Mouse (Mus musculus) liver, embryonic 13.5 days (tissue): ENCODE data around the gene Olfr624. TPM values are rescaled to one million over a fixed set of nuclear protein-coding genes. Genes with fewer than 3 reads are reported as not detected.
"Not testable (repeated sequence)": the region's sequence is repeated elsewhere in the genome, so short reads cannot be mapped to it uniquely, and the experiment has no call there.

Source experiments
- ATAC-seq: fragments of 200-750 bp; cut with Nextera tagmentation; 2 replicates; pipeline ENCODE4 v1.8.0; 2017; ENCODE audit warnings: low read depth, mild to moderate bottlenecking, moderate number of reproducible peaks, moderate library complexity
- DNase-seq: peaks from one replicate; pipeline ENCODE4 v3.0.0; 2022
- H3K27ac ChIP-seq: fragments of 300-500 bp; sonication (generic); 2 replicates; pipeline ENCODE4 v1.5.1; 2015; ENCODE audit warnings: moderate library complexity, mild to moderate bottlenecking, inconsistent platforms
- H3K27me3 ChIP-seq: fragments of 300-500 bp; sonication (generic); 2 replicates; pipeline ENCODE4 v1.6.1; 2015; ENCODE audit warnings: mild to moderate bottlenecking, inconsistent platforms
- H3K36me3 ChIP-seq: fragments of 300-500 bp; sonication (generic); 2 replicates; pipeline ENCODE4 v1.6.1; 2015; ENCODE audit warnings: mild to moderate bottlenecking, inconsistent platforms
- H3K4me1 ChIP-seq: fragments of 300-500 bp; sonication (generic); replicated peaks from 2 replicates; pipeline ENCODE4 v1.6.1; 2015; ENCODE audit warnings: inconsistent platforms
- H3K4me2 ChIP-seq: fragments of 300-500 bp; sonication (generic); 2 replicates; pipeline ENCODE4 v1.6.1; 2015; ENCODE audit warnings: inconsistent platforms, mild to moderate bottlenecking, moderate library complexity
- H3K4me3 ChIP-seq: fragments of 300-500 bp; sonication (generic); replicated peaks from 2 replicates; pipeline ENCODE4 v1.5.1; 2015; ENCODE audit warnings: mild to moderate bottlenecking, inconsistent platforms
- H3K9ac ChIP-seq: fragments of 300-500 bp; sonication (generic); 2 replicates; pipeline ENCODE4 v1.6.1; 2015; ENCODE audit warnings: mild to moderate bottlenecking, inconsistent platforms
- H3K9me3 ChIP-seq: fragments of 300-500 bp; sonication (generic); replicated peaks from 2 replicates; pipeline ENCODE4 v1.6.1; 2016; ENCODE audit warnings: inconsistent platforms
- WGBS: fragments of 180-500 bp; shearing (Covaris S2); methylation state at CpG from one replicate; pipeline ENCODE4 v1.1.7; 2015; ENCODE audit not compliant: insufficient replicate concordance; 5-methylcytosine and 5-hydroxymethylcytosine counted together
- polyA plus RNA-seq: library from polyadenylated mRNA; unstranded; fragments of >200 nt; fragmentation: Nextera tagmentation; extraction: Ambion mirVana; gene quantifications from 2 replicates; pipeline ENCODE4 v1.2.1, GENCODE M21; 2015

The Olfr624 gene
- 0.02 TPM in 1 of 2 replicates, not detected in the other for polyA plus RNA-seq

- H3K4me1 ChIP-seq, result no peaks in the 10 kb centered on the region
- no peaks in the 10 kb centered on the region for H3K27me3 ChIP-seq
- H3K4me3 ChIP-seq, result no peak within 1 kb of the TSS
- ATAC-seq, result no peak
- no peak within 1 kb of the TSS for H3K27ac ChIP-seq
- no peak within 1 kb of the TSS for H3K9ac ChIP-seq
- H3K4me2 ChIP-seq, result no peak within 1 kb of the TSS
- 77% methylated on average over 2 of the region's 2 CpGs for WGBS
- H3K36me3 ChIP-seq, result no peaks in the 10 kb centered on the region
- H3K9me3 ChIP-seq, result no peaks in the 10 kb centered on the region
- no peak for DNase-seq
Observed at GRCm38 (mm10) chr7:103671091-103671490, at the start of gene Olfr624. Gene Olfr624, minus strand, starts transcription at chr7:103671191.

GRCm38 (mm10) chr7:103716398-103716797 is 45.4 kb upstream of the Olfr624 start:
- 82% methylated on average over 1 of the region's 1 CpGs for WGBS
- not testable (repeated sequence) for H3K27ac ChIP-seq, H3K4me1 ChIP-seq, H3K27me3 ChIP-seq, H3K4me3 ChIP-seq, H3K9ac ChIP-seq, H3K9me3 ChIP-seq, H3K36me3 ChIP-seq, DNase-seq, ATAC-seq, H3K4me2 ChIP-seq

- no peak for ATAC-seq
Observed at GRCm38 (mm10) chr7:103714371-103714770, 43.4 kb upstream of the Olfr624 start, which contains the start of gene Olfr243. Gene Olfr243, plus strand, starts transcription at chr7:103714671.

GRCm38 (mm10) chr7:103712024-103712423 is 41.0 kb upstream of the Olfr624 start:
- DNase-seq, result no peak

More at GRCm38 (mm10) chr7:103714371-103714770, 43.4 kb upstream of the Olfr624 start, which contains the start of gene Olfr243:
- no peak within 1 kb of the TSS for H3K4me3 ChIP-seq
- no peaks in the 10 kb centered on the region for H3K4me1 ChIP-seq
- no peaks in the 10 kb centered on the region for H3K27me3 ChIP-seq
- H3K4me2 ChIP-seq, result no peak within 1 kb of the TSS
- no peaks in the 10 kb centered on the region for H3K36me3 ChIP-seq
- no peak within 1 kb of the TSS for H3K9ac ChIP-seq
- H3K9me3 ChIP-seq, result no peaks in the 10 kb centered on the region
- no peak for DNase-seq
- no peak within 1 kb of the TSS for H3K27ac ChIP-seq

GRCm38 (mm10) chr7:103699469-103699868 is 28.5 kb upstream of the Olfr624 start:
- ATAC-seq (no peak), DNase-seq (no peak)
- Histone ChIP-seq H3K9me3 (no peaks in the 10 kb centered on the region), H3K9ac (no peak overlapping the region), H3K27ac (no peak overlapping the region), H3K27me3 (no peaks in the 10 kb centered on the region), H3K4me1 (no peaks in the 10 kb centered on the region), H3K4me2 (no peak overlapping the region), H3K4me3 (no peak overlapping the region), H3K36me3 (no peaks in the 10 kb centered on the region)
- WGBS, result 78% methylated on average over 4 of the region's 4 CpGs

More at GRCm38 (mm10) chr7:103712024-103712423, 41.0 kb upstream of the Olfr624 start:
- Histone ChIP-seq H3K4me3 (no peak overlapping the region), H3K9ac (no peak overlapping the region), H3K27ac (no peak overlapping the region), H3K27me3 (no peaks in the 10 kb centered on the region), H3K36me3 (no peaks in the 10 kb centered on the region), H3K9me3 (no peaks in the 10 kb centered on the region), H3K4me1 (no peaks in the 10 kb centered on the region), H3K4me2 (no peak overlapping the region)
- WGBS, result 22% methylated on average over 2 of the region's 2 CpGs
- ATAC-seq, result peak; percentile 54; the same call in 1 of the 2 replicates

- no peak within 1 kb of the TSS for H3K4me3 ChIP-seq
- ATAC-seq (no peak), DNase-seq (no peak)
- no peaks in the 10 kb centered on the region for H3K4me1 ChIP-seq
- H3K4me2 ChIP-seq, result no peak within 1 kb of the TSS
- no peaks in the 10 kb centered on the region for H3K9me3 ChIP-seq
- H3K36me3 ChIP-seq, result no peaks in the 10 kb centered on the region
- no peak within 1 kb of the TSS for H3K27ac ChIP-seq
- no peaks in the 10 kb centered on the region for H3K27me3 ChIP-seq
- no peak within 1 kb of the TSS for H3K9ac ChIP-seq
Observed at GRCm38 (mm10) chr7:103682420-103682819, 11.4 kb upstream of the Olfr624 start, which contains the start of gene Olfr625-ps1. Gene Olfr625-ps1, plus strand, starts transcription at chr7:103682720.

- DNase-seq (no peak), ATAC-seq (no peak)
- Histone ChIP-seq H3K27ac (no peak within 1 kb of the TSS), H3K27me3 (no peaks in the 10 kb centered on the region), H3K36me3 (no peaks in the 10 kb centered on the region), H3K4me3 (no peak within 1 kb of the TSS), H3K4me1 (no peaks in the 10 kb centered on the region), H3K9ac (no peak within 1 kb of the TSS), H3K9me3 (no peaks in the 10 kb centered on the region), H3K4me2 (no peak within 1 kb of the TSS)
Observed at GRCm38 (mm10) chr7:103663598-103663997, 7.4 kb downstream of the Olfr624 start, which contains the start of gene Olfr623. Gene Olfr623, minus strand, starts transcription at chr7:103663698.

- H3K9me3 ChIP-seq, result no peaks in the 10 kb centered on the region
- no peak overlapping the region for H3K4me3 ChIP-seq
- 68% methylated on average over 4 of the region's 4 CpGs for WGBS
- H3K4me2 ChIP-seq, result no peak overlapping the region
- ATAC-seq, result no peak
- H3K4me1 ChIP-seq, result no peaks in the 10 kb centered on the region
- DNase-seq, result no peak
- no peaks in the 10 kb centered on the region for H3K27me3 ChIP-seq
- H3K36me3 ChIP-seq, result no peaks in the 10 kb centered on the region
- H3K27ac ChIP-seq, result no peak overlapping the region
- no peak overlapping the region for H3K9ac ChIP-seq
Observed at GRCm38 (mm10) chr7:103644070-103644469, 26.9 kb downstream of the Olfr624 start.

- DNase-seq (no peak), ATAC-seq (no peak)
- Histone ChIP-seq H3K4me3 (no peak within 1 kb of the TSS), H3K27ac (no peak within 1 kb of the TSS), H3K36me3 (no peaks in the 10 kb centered on the region), H3K4me1 (no peaks in the 10 kb centered on the region), H3K27me3 (no peaks in the 10 kb centered on the region), H3K4me2 (no peak within 1 kb of the TSS), H3K9me3 (no peaks in the 10 kb centered on the region), H3K9ac (no peak within 1 kb of the TSS)
- WGBS, result 42% methylated on average over 1 of the region's 1 CpGs
Observed at GRCm38 (mm10) chr7:103642602-103643001, 28.4 kb downstream of the Olfr624 start, which contains the start of gene Olfr622. Gene Olfr622, minus strand, starts transcription at chr7:103642702.

- ATAC-seq (peak; percentile 39; the same call in 1 of the 2 replicates), DNase-seq (no peak)
- H3K36me3 ChIP-seq, result no peaks in the 10 kb centered on the region
- H3K9me3 ChIP-seq, result no peaks in the 10 kb centered on the region
- H3K27me3 ChIP-seq, result no peaks in the 10 kb centered on the region
- no peak overlapping the region for H3K9ac ChIP-seq
- no peak overlapping the region for H3K4me3 ChIP-seq
- no peaks in the 10 kb centered on the region for H3K4me1 ChIP-seq
- no peak overlapping the region for H3K27ac ChIP-seq
- H3K4me2 ChIP-seq, result no peak overlapping the region
Observed at GRCm38 (mm10) chr7:103636795-103637194, 34.2 kb downstream of the Olfr624 start.
